Mouse (Mus musculus): ENCODE measurements around the gene Hist1h4h. TPM values are rescaled to one million over a fixed set of nuclear protein-coding genes. Genes with fewer than 3 reads are reported as not detected.
"Not testable (repeated sequence)": the region's sequence is repeated elsewhere in the genome, so short reads cannot be mapped to it uniquely, and the experiment has no call there.

Gene Hist1h4h
- polyA plus RNA-seq, 1 experiment, result 10.5 TPM

DNA sequence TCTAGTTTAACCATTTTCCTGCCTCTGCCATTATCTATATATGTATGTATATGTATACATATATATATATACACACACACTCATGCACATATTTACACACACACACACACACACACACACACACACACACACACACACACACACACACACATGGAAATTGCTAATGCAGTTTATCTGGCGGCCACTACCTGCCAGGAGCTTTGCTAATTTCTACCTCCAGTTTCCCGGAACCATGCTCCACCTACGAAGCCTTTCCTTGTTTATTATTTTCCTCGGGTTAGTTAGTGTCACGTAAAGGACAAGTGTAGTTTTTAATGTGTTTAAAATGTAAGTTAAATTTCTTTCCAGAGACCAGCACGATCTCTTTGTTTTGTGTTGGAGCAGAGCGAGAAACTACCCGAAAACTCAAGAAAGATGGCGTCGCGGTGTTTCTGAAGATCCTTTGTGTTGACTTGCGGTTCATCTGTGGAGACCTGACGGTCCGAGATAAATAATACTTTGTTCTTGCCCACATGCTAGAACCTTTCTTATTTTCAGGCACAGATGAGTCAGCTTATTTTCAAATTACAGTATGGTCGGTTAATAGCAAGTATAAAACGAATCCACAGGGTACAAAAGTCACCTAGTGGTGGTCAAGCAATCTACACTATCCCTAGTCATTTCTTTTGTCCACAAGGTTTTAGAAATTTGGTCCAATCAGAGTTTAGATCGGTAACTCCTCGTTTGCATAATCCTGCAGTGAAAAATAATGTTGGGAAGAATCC, 32.0 kb downstream of the Hist1h4h start:
- Histone ChIP-seq H3K27ac (ENCODE audit: insufficient read depth, low read length) (peak overlapping the region; percentile 99), H3K4me1 (ENCODE audit: control insufficient read depth, insufficient read depth, low read length) (no peaks in the 10 kb centered on the region), H3K4me3 (ENCODE audit: insufficient read depth, low read length) (peak overlapping the region; percentile 28)
- no peak for TF ChIP-seq POLR2A (IDR thresholded peaks at IDR 0.05; ENCODE audit: low read depth, low read length)
- no peak for TF ChIP-seq CTCF (IDR thresholded peaks at IDR 0.05; ENCODE audit: borderline replicate concordance, insufficient read depth, low read length)

DNA sequence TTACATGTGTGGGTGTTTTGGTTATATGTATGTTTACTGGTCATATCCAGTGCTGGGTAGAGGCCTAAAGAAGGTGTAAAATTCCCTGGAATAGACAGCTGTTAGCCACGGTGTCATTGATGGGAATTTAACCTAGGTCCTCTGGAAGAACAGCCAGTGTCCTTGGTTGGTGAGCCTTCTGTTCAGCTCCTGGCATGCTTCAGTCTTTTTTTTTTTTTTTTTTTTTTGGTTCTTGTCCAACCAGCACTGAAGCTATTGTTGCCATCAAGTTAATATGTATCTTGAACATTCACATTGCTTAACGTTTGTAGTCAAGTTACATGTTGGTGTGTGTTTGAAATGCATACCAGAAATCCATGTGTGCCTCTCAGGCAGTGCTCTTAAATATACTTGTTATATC, 33.6 kb downstream of the Hist1h4h start:
- H3K27ac ChIP-seq (ENCODE audit: insufficient read depth, low read length), result no peak overlapping the region
- TF ChIP-seq POLR2A (IDR thresholded peaks at IDR 0.05; ENCODE audit: low read depth, low read length) (no peak), CTCF (IDR thresholded peaks at IDR 0.05; ENCODE audit: borderline replicate concordance, insufficient read depth, low read length) (no peak)
- no peak overlapping the region for H3K4me3 ChIP-seq (ENCODE audit: insufficient read depth, low read length)
- no peaks in the 10 kb centered on the region for H3K4me1 ChIP-seq (ENCODE audit: control insufficient read depth, insufficient read depth, low read length)

DNA sequence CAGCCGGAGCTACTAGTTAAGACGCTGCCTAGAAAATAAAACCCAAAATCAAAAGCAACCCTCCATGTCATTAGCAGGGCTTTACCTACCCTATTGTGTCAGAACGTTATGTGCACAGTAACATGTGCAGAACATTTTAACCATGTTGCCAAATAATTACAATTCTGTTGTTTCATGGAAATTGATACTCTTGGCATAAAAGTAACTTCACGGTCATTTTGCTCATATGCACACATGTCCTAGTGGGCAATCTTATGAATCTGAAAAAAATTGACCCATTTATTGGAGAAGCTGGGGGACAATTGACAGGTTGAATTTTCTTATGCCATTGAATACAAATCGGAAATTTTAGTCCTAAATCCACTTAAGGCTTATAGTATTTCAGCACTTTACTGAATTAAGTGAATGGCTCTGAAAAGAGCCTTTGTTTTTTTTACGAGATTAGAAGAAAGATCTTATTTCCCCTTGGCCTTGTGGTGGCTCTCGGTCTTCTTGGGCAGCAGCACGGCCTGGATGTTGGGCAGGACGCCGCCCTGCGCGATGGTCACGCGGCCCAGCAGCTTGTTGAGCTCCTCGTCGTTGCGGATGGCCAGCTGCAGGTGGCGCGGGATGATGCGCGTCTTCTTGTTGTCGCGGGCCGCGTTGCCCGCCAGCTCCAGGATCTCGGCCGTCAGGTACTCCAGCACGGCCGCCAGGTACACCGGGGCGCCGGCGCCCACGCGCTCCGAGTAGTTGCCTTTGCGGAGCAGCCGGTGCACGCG, 39.6 kb downstream of the Hist1h4h start:
- Histone ChIP-seq H3K4me3 (ENCODE audit: insufficient read depth, low read length) (peak overlapping the region; percentile 24), H3K27ac (ENCODE audit: insufficient read depth, low read length) (peak overlapping the region; percentile 84)
- TF ChIP-seq POLR2A (IDR thresholded peaks at IDR 0.05; ENCODE audit: low read depth, low read length), result peak; percentile 75; the same call in 1 of the 2 replicates
- H3K4me1 ChIP-seq (ENCODE audit: control insufficient read depth, insufficient read depth, low read length), result not testable (repeated sequence)

DNA sequence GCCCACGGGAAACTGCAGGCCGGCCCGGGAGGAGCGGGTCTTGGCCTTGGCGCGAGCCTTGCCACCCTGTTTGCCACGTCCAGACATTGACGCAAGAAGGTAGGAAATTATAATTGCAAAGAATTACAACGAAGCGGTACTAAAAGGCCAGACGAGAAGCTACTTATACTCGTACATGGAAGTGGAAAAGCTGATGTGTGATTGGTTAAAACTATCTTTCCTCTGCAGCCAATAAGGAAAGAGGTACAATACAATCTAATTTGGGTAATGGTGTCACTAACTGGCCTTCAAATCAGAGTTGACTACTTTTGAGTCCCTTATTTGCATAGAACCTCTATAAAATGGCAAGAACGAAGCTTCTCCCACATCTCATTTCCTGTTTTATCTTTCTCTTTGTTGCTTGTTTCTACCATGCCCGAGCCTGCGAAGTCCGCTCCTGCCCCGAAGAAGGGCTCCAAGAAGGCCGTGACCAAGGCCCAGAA, 40.2 kb downstream of the Hist1h4h start, which contains the start of the genes Hist1h2ae and Hist1h2bg:
Gene Hist1h2ae, minus strand, starts transcription at position 199 of the 482 bp plus-strand sequence.
Gene Hist1h2bg, plus strand, starts transcription at position 375 of the 482 bp plus-strand sequence.
- peak within 1 kb of the TSS; percentile 85 for H3K27ac ChIP-seq (ENCODE audit: insufficient read depth, low read length)
- no peak for TF ChIP-seq CTCF (IDR thresholded peaks at IDR 0.05; ENCODE audit: borderline replicate concordance, insufficient read depth, low read length)
- peak; percentile 66; the same call in 1 of the 2 replicates for TF ChIP-seq POLR2A (IDR thresholded peaks at IDR 0.05; ENCODE audit: low read depth, low read length)
- H3K4me1 ChIP-seq (ENCODE audit: control insufficient read depth, insufficient read depth, low read length), result no peaks in the 10 kb centered on the region
- peak within 1 kb of the TSS; percentile 65 for H3K4me3 ChIP-seq (ENCODE audit: insufficient read depth, low read length)

DNA sequence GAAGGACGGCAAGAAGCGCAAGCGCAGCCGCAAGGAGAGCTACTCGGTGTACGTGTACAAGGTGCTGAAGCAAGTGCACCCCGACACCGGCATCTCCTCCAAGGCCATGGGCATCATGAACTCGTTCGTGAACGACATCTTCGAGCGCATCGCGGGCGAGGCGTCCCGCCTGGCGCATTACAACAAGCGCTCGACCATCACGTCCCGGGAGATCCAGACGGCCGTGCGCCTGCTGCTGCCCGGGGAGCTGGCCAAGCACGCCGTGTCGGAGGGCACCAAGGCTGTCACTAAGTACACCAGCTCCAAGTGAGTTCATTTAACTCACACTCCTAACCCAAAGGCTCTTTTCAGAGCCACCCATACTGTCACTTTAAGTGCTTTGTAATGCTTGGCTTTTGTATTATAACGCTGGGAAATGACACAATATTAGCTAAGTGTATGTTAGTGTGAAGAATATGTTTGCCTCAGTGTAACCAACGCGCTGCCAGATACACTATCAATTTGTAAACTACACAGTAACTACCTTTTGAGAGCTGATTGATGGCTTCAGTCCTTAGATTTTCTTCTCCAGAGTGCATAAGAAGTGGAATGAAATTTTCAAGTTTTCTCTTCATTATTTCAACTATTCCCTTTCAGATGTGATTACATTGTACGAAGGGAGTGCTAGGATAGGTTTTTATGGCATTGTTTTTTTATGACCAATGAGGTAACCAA, 40.8 kb downstream of the Hist1h4h start:
- H3K4me3 ChIP-seq (ENCODE audit: insufficient read depth, low read length), result peak overlapping the region; percentile 65
- not testable (repeated sequence) for H3K4me1 ChIP-seq (ENCODE audit: control insufficient read depth, insufficient read depth, low read length)

GRCm38 (mm10) chr13:23572218-23573033, 41.6 kb downstream of the Hist1h4h start:
- Histone ChIP-seq H3K4me1 (ENCODE audit: control insufficient read depth, insufficient read depth, low read length) (no peaks in the 10 kb centered on the region), H3K27ac (ENCODE audit: insufficient read depth, low read length) (peak overlapping the region; percentile 92), H3K4me3 (ENCODE audit: insufficient read depth, low read length) (peak overlapping the region; percentile 35)
- TF ChIP-seq CTCF (IDR thresholded peaks at IDR 0.05; ENCODE audit: borderline replicate concordance, insufficient read depth, low read length), result no peak
- peak; percentile 57; the same call in 1 of the 2 replicates for TF ChIP-seq POLR2A (IDR thresholded peaks at IDR 0.05; ENCODE audit: low read depth, low read length)

More for the DNA sequence above, 40.8 kb downstream of the Hist1h4h start:
- TF ChIP-seq POLR2A (IDR thresholded peaks at IDR 0.05; ENCODE audit: low read depth, low read length), result peak; percentile 80
- peak overlapping the region; percentile 85 for H3K27ac ChIP-seq (ENCODE audit: insufficient read depth, low read length)

GRCm38 (mm10) chr13:23573034-23573897, 42.4 kb downstream of the Hist1h4h start:
- peak overlapping the region; percentile 92 for H3K27ac ChIP-seq (ENCODE audit: insufficient read depth, low read length)
- H3K4me1 ChIP-seq (ENCODE audit: control insufficient read depth, insufficient read depth, low read length), result not testable (repeated sequence)
- peak overlapping the region; percentile 49 for H3K4me3 ChIP-seq (ENCODE audit: insufficient read depth, low read length)
- peak; percentile 42; the same call in 1 of the 2 replicates for TF ChIP-seq POLR2A (IDR thresholded peaks at IDR 0.05; ENCODE audit: low read depth, low read length)

DNA sequence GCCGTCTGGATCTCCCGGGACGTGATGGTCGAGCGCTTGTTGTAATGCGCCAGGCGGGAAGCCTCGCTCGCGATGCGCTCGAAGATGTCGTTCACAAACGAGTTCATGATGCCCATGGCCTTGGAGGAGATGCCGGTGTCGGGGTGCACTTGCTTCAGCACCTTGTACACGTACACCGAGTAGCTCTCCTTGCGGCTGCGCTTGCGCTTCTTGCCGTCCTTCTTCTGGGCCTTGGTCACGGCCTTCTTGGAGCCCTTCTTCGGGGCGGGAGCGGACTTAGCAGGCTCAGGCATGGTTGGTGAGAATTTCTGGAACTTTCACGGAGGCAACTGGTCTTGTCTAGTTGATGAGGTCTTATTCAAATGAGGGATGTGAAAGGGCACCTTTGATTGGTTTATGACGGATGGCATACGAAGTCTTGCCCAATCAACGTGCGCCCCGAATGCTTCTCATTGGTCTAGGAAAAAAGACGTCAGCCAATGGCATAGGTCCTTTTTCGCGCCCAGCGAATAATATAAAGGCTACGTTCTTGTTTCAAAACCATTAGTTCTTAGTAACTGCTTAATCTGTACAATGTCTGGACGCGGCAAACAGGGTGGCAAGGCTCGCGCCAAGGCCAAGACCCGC, 43.2 kb downstream of the Hist1h4h start, which contains the start of the genes Hist1h2bf and Hist1h2ad:
Gene Hist1h2bf, minus strand, starts transcription at position 299 of the 627 bp plus-strand sequence.
Gene Hist1h2ad, plus strand, starts transcription at position 484 of the 627 bp plus-strand sequence.
- Histone ChIP-seq H3K27ac (ENCODE audit: insufficient read depth, low read length) (peak within 1 kb of the TSS; percentile 92), H3K4me3 (ENCODE audit: insufficient read depth, low read length) (peak within 1 kb of the TSS; percentile 49)
- H3K4me1 ChIP-seq (ENCODE audit: control insufficient read depth, insufficient read depth, low read length), result not testable (repeated sequence)
- peak; percentile 69; the same call in 1 of the 2 replicates for TF ChIP-seq POLR2A (IDR thresholded peaks at IDR 0.05; ENCODE audit: low read depth, low read length)
